Mouse (Mus musculus) layer of hippocampus, postnatal 25 days (tissue): ENCODE results near the gene Spata18. TPM values are rescaled to one million over a fixed set of nuclear protein-coding genes. Genes with fewer than 3 reads are reported as not detected.

Experiments
- DNase-seq, 2 experiments: peaks; one replicate each; pipeline ENCODE4 v3.0.0; 2022; ENCODE audit warnings: mixed read lengths in 2 of 2, low spot score in 1 of 2; ENCODE audit errors: extremely low spot score in 1 of 2
- total RNA-seq, 2 experiments: library from RNA; stranded (reverse); gene quantifications; 2 replicates each; pipeline ENCODE4 v1.2.3; 2021

Gene Spata18
- total RNA-seq: under 1 TPM; 0.76 to 0.89 TPM

DNA sequence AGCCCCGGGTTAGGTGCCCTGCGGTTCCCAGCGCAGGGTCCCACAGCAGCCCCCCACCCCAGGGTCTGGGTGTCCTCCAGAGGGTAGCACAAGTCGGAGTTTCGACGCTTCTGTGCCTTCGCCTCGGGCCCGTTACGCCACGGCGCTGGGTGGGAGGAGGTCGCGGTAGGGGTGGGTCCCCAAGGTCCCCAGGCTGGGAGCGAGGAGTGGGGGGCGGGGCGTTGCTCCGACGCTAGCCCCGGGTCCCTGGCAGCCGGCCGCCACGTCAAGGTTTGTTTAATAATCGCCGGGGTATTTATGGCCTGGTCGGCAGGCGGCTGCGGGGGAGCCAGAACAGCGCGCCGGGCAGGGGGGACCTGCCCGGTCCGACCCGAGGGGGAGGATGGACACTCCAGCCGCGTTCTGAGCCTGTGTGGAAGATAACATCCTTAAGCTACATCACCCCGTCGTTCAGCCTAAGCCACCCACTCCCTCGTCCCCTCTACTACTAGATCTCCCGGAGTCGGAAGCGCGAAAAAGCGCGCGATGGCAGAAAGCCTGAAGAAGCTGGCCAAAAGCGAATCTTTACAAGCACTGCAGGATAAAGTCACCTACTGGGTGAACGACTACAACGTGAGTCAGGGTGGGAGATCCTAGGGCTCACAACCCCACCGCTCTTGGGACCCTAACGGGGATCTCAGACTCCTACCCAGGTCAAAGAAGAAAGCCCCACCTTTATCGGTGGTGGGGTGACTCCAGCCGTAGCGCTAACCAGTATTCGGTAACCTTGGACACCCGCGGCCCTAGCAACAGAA is at the start of gene Spata18:
Gene Spata18 (plus strand): TSS at position 319 of the 794 bp plus-strand sequence.
- no peak for DNase-seq

DNA sequence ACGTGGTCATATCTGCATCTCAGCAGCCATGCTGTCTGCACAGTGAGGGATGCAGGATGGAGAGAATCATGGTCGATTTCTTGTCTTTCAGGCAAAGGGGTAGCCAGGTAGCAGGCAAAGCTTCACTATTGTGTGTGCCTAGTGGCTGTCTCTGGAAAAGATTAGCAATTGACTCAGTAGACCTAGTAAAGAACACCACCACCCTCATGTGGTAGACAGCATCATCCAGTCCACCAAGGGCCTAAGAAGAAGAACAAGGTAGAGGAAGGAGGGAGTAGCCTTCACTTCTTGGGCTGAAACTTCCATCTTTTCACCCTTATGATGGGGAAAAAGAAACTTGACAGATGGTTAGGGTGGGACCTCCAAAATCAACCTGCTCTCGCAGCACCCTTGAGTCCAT is 48.3 kb upstream of the Spata18 start:
- no peak for DNase-seq

DNA sequence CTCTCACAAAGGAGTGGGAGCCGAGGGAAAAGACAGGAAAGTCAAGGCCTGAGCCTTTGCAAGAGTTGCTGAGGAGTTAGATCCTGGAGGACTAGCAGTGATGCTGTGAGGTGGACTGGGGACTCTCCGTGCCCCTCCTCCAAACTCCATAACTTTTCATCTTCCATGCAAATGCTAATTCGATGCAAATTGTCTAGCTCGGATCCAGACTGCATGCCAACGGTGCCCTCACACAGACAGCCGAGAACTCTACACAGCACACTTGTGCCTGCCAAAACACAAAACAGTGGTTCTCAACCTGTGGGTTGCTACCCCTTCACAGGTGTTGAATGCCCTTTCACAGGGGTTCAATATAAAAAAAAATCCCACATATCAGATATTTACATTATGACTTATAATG is 46.6 kb upstream of the Spata18 start:
- no peak for DNase-seq

DNA sequence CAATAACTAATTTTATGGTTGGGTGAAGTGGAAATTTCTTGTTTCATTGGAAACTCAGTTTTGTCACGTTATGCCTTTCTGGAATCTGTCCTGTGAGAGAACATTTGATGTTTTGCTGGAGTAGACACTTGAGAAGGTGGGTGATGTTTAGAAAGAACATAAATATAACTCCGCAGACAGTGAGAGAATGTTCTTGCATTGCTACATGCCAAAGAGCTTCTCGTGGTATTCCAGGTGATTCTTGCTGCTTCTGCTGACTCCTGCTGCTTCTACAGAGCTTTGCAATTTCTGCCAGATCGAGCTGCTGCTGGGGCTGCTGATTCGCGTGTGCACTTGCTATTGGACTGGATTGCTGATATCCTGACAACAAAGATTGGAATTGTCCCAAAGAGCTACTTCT is 46.2 kb upstream of the Spata18 start:
- DNase-seq: no peak

DNA sequence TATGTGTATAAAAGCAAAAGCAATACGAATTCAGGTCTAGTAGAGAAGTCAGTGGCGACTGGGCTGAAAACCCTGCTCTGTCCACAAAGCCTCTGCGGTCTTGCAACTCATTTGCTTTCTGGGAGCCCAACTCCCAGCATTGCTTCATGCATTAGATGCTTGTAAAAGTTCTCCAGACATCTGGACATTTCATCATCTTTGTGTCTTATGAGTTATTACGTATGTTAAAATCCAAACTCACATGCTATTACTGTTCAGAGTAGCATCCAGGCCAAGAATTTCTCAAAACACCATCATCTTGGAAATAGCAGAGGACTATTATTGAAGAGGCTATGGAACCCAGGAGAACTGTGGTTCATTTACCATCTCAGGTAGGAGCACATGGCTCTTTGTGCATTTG is 40.1 kb upstream of the Spata18 start:
- DNase-seq: no peak

DNA sequence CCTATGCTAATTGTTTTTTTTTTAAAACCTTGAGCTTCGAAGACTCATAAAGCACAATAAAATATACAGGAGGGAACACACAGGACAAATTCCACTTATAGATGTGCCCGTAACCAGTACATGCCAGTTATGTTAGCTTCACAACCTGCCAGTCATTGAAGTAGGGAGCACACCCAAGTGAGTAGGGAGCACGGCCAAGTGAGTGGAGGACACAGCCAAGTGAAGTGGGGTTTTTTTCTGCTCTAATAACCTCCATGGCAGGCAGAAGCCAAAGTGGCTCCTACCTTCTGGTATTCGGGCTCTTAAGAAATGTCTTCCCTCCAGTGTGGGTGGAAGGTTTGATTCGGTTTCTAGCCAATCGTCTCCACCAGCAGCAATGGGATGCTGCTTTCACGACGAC is 37.9 kb upstream of the Spata18 start:
- no peak for DNase-seq

DNA sequence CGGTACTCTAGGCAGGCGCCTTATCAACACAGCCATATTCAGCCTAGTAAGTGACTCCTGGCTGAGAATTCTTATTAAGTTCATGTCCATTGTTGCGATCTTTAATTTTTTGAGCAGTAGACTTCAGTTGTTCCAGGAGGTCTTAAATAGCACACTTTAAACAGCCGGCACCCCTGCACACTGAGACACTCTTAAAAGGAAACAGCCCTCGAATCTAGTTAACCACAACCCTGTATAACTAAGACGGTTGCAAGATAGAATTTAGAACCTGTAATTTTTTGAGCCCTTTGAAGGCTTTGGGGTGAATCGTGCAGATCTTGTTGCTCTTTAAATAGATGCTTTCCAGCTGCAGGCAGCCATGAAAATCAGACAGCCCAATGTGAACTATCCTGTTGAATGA is 36.0 kb upstream of the Spata18 start:
- DNase-seq: no peak

DNA sequence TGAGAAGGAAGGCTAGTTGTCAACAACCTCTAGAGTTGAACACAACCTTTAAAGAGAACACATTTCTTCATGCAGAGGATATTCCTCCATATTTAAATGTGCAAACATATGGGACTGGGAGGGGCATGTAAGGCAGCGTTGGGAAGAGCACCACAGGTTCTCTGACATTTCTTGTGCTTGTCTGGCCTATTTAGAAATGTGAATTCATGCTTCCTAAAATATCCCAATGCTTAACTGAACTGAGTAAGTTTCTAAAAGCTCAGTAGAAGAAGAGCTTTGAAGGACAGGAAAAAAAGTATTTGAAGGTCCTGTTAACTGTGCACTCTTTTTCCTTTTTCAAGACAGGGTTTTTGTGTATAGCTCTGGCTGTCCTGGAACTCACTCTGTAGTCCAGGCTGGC is 32.2 kb upstream of the Spata18 start:
- DNase-seq: no peak

DNA sequence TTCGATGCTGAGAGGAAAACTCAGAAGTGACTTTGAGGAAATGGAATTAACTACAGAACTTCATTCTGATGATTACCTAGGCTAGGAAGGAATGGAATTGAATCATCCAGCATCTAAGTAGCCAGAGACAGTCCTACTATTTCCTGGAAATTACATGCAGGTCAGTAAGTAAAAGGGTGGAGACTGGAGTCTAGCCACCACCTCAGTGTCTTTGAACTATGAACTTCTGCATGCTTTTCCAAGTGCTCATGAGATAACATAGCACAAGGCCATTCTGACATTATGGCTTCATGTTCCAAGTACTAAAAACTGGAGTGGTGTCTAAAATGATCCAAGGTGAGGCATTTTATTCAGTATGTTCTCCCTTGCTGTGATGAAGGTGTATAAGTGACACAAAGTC is 25.7 kb upstream of the Spata18 start:
- no peak for DNase-seq

DNA sequence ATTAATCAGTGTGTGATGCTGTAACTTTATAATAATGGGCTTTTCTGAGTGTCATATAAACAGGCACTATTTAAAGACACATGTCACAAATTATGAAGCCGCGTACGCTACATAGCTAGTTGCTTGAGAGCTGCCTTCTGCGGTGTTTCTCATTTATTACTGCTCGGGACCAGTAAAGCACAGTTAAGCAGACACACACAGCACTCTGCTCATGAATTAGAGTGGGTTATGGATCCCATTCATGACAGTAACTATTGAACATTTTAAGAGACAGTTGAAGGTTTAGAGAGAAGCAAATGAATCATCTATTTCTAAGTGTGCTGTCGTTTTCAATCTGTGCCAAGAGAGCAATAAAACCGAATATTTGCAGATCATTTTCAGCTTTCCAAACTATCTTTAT is 24.3 kb upstream of the Spata18 start:
- no peak for DNase-seq

DNA sequence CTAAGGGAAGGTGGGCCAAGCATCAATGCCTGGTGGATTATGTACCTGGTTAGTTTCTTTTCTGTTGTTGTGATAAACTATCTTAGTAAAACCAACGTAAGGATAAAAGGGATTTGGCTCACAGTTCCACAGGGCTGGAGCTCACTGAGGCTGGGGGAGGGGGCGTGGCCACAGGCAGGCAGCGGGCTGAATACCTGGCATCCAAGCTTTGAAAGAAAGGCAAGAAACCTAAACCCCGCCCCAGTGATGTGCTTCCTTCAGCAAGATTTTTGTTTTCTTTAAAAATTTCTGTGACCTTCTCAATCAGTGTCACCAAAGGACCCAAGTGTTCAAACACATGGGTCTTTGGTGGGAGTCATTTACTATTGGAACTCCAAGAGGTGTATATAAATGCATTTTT is 23.6 kb upstream of the Spata18 start:
- no peak for DNase-seq

DNA sequence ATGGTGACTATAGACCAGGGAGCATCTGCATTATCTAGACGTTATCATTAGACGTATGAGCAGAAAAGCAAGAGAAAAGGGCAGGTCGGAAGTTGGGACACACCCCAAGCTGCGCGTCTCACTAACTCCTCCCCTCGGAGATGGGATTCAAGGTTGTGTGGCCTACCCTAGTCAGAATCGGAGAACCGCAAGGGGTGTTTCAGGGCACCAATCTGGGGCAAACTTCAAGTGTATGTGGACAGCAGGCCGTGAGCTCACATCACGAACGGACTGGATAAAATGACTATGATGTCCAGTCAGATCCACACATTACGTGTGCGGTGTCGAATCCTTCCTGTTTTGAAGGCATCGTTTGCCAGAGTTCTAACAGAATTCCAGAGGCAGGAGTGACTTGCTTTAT is 23.2 kb upstream of the Spata18 start:
- no peak for DNase-seq

DNA sequence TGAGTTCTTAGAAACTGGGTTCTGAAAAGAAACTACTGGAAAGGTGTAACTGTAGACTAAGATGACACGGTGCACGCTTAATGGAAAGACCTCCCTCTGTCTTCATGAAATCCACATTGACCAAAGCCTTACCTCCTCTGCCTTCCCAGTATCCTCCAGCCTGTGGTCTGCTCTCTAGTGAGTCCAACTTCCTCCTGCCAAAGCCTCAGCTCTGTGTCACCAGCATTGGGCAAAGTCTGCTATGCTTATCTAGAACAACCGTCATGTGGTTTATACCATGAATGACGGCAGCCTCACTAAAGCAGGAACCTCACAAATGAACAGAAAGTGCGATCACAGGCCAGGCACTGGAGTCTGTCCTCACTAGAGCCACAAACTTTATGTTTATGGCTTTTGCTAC is 21.0 kb upstream of the Spata18 start:
- no peak for DNase-seq

DNA sequence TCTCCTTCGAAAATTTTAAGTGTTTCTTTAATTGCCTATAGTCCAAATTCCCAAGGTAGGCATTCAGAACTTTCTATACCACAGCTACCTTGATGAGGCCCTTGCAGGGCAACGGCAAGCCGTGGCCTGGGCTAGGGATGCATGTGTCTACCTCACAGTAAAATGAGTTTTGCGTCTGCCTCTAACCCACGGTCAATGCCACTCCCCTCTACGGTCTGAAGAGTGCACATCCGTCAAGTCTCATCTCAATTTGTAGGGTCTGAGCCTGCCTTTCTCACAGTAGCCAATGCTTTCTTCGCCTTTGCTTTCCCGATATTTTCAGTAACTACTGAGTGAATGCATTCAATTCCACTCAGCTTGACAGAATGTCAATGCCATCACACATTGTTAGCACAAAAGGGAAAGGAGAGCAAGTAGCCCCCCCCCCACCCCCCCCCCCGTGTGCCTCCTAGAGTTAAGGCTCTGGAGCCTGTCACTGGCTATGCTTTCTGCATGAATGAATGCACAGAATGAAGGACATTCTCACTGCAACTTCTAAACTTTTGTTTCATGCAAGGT is 20.1 kb upstream of the Spata18 start:
- no peak for DNase-seq

DNA sequence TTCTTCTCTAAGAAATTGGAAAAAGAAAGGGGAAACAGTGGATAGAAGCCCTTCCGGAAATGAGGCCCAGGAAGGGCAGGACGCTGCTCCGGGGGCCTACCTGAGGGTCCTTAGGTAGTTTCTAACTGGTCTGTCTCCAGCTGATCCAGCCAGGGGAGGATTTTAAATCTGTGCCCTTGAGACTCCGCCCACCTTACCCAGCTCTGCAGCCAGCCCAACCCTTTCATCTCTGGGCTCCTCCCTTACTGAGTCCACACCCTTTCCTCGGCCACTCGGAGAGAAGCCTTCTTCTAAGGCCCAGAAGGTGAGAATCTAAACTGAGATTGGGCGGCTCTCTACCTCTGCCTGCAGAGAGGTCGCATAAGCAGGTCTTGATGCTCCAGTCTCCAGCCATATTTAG is 18.9 kb upstream of the Spata18 start, which contains the start of gene Lrrc66:
Gene Lrrc66 (minus strand): TSS at position 236 of the 400 bp plus-strand sequence.
- DNase-seq: no peak

DNA sequence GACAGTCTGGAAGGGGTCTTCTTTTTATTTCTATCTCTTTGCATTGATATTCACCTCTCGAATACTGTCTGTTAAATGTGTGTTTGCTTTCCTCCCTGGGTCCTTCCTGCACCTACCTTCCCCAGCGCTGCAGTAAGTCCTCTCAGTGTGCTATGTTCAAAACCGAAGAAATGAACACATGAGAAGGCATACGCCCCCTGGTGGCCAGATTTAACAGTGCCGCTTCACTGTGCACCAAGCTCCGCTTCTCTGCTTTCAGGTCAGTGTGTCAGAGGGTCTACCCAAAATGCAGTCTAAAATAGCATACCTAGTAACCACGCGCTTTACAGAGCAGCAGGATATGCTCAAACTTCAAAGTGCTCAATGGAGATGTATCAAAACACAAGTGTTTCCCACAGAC is 18.0 kb upstream of the Spata18 start:
- peak; percentile 75 to 95 for DNase-seq

DNA sequence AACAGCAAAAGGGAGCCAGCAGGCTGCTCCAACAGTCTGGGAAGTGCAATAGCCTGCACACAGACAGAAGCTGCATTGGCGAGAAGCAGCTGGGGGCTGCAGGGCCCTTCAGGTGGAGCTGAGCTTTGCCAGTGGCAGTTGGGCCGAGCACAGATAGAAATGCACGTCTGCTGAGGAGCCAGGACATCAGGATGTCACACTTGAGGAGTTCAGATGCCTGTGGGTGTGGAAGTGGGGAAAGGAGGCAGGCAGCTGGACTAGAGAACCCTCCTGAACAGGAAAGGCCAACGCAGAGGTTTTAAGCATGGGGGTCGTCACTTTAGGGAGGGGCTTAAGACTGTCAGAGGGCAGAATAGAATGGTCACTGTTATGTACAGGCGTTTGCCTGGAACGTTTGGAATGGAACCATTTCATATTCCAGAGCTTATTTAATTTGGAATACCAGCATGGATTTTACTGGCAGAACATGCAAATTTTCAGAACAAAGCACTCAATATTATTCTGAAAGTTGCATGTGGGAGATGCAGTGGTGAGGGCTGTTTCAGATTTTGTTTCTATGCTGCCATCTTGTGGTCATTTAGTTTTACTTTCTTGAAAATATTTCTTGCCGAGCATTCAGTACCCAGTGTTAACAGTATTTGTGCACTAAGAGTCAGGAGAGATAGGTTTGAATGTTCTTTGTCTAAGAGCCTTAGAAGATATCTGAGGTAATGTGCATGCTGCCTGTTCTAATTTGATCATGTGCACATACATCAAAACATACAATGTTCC is 13.7 kb upstream of the Spata18 start:
- DNase-seq: no peak

DNA sequence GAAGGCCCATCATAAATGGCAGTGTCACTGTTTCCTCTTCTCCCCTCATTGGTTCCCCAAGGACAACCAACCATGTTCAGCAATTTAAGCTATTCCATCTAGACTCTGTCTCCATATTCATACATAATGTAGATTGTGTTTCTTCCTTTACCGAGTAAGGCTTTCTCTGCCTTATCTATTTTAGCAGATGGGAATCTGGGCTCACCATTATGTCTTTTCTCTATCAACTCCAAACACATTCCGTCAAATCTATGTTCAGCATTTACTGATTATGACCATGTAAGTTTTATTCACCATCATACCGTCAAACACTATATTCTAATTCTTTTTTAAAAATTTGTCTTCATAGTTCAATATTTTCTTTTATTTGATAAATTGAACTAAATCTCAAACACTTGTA is 10.1 kb upstream of the Spata18 start:
- DNase-seq: no peak

DNA sequence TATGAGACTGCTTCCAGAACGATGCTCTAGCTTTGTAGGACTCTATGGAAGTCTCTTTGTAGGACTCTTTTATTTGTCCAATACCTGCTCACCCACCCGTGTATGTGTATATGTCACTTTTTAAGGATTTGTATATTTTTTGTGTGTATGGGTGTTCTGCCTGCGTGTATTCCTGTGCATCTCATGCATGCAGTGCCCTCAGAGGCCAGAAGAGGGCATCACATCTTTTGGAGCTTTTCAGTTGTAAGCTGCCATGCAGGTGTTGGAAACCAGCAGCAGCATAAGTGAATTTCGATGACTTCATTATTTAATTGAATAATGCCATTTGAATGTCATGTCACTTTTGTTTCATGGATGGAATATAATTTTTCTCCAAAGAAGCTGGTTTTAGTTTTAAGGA is 9.1 kb upstream of the Spata18 start:
- peak in 1 of 2 experiments; percentile 33 for DNase-seq

DNA sequence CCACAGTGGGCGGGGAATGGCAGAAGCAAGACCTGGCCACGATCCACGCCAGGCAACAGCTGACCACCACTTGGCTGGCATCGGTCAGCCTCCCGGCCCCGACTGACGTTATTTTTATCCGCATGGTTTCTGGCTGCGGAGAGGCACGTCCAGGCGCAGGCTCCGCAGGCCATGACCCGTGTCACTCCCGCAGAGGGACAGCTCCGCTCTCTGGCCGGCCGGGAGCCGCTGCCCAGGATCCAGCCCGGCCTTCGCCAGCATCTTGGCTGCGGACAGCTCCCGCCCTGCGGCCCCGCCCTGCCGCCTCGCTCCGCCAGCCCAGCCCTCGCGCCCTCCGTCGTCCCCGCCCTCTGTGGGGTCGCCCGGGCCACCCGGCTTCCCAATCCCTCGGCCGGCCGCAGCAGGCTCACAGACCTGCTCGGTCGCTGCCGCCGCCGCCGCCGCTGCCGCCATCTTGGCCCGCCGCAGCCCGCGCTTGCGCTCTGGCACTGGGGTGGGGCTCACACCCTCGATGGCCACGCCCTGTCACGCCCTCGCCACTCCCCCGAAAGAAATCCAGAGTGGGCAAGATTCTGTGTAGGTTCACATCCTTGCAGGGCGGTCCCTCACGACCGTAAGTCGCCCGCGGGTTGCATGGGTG is 3.8 kb upstream of the Spata18 start, which contains the start of gene Sgcb:
Gene Sgcb (minus strand): TSS at position 530 of the 640 bp plus-strand sequence.
- peak; percentile 79 to 81 for DNase-seq

DNA sequence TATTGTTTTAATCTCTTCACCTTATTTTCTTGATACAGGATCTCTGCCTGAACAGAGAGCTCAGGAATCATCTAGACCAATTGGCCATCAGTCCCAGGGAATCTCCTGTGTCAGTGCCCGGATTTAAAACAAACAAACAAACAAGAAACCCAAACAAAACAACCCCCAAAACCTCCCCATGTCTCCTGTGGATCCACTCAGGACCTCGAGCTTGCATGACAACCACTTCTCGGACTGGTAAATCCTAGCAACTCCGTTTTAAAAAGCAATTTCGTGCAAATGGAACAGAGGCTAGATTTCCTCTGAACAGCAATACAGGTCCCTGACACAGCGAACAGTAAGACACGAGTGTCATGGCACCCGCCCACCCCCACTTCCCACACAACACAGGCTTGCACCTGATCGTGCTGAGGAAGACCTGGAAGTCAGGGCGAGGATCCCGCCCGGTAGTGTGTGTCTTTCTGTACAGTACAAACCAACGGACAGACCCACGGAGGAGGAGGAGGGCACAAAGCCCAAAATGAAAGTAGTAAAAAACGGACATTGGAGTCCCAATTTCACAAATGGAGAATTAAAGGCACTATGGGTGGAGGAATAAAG is 714 bp upstream of the Spata18 start:
- DNase-seq: no peak
